Mouse (Mus musculus) stomach, postnatal 0 days (tissue): ENCODE data around the gene Cog3.

Source experiments
- CTCF ChIP-seq: IDR thresholded peaks from 2 replicates; pipeline ENCODE4 v1.5.1; 2016; ENCODE audit warnings: antibody characterized with exemption, low read depth, mild to moderate bottlenecking, moderate library complexity
- EP300 ChIP-seq: optimal IDR thresholded peaks from 2 replicates; pipeline ENCODE3; 2016; ENCODE audit warnings: antibody characterized with exemption

DNA sequence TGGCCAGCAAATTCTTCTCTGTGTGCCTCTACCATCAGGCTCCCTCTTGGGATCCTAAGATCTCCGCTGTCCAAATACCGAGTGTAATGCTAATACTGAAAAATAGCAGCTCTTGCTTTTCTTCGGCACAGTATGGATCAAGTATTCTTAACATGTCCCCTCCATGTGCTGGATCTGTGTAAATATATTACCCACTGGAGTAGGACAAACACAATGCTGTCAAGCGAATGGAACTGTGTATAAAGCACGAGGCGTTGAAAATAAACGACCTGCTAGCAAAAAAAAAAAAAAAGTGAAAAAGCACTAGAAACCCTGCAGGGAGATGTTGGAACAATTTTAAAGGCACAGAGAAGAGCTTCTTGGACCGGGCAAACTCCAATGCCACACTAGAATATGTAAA is 92.8 kb downstream of the Cog3 start:
- no peak for TF ChIP-seq CTCF
- no peak for TF ChIP-seq EP300
